ENCODE assay signal across 8 mouse cellular contexts in genomic region chr3:69316391-69317195, GRCm38 (mm10). TPM values are rescaled to one million over a fixed set of nuclear protein-coding genes. Genes with fewer than 3 reads are reported as not detected.
DNase-seq lines count a peak whose midpoint lies in the region; ATAC-seq and TF ChIP-seq lines count a peak whose summit lies in the region.

Ppm1l (plus strand) TSS chr3:69316861.

- H3K36me3 ChIP-seq in C2C12 (ENCODE audit: control insufficient read depth, insufficient read depth): no peaks in the 10 kb centered on the region
- H3K36me3 ChIP-seq in erythroblast, embryonic 14.5 days (ENCODE audit: control insufficient read depth): peaks cover 3% of the 10 kb centered on the region
- H3K36me3 ChIP-seq in heart, embryonic 12.5 days: no peaks in the 10 kb centered on the region
- no peaks in the 10 kb centered on the region for H3K36me3 ChIP-seq in kidney, embryonic 16.5 days (ENCODE audit: insufficient read depth, low read length)

- H3K9me3 ChIP-seq in erythroblast, embryonic 14.5 days (ENCODE audit: control insufficient read depth, low read length): no peaks in the 10 kb centered on the region
- no peaks in the 10 kb centered on the region for H3K9me3 ChIP-seq in heart, embryonic 12.5 days (replicated peaks)
- no peaks in the 10 kb centered on the region for H3K9me3 ChIP-seq in kidney, embryonic 16.5 days (ENCODE audit: low read length)

- TF ChIP-seq CTCF in C2C12 (IDR thresholded peaks at IDR 0.05; ENCODE audit: control insufficient read depth, insufficient read depth, insufficient read length): no peak

- H3K4me2 ChIP-seq in heart, embryonic 12.5 days: peak within 1 kb of the TSS; percentile 94
- peak within 1 kb of the TSS; percentile 71 for H3K4me2 ChIP-seq in kidney, embryonic 16.5 days (replicated peaks; ENCODE audit: low read depth, low read length)

- H3K79me2 ChIP-seq in C2C12 (ENCODE audit: control insufficient read depth, insufficient read depth): peaks cover 28% of the 10 kb centered on the region

- peaks cover 5% of the 10 kb centered on the region for H3K79me3 ChIP-seq in C2C12 (ENCODE audit: low read depth)

- ATAC-seq in heart, embryonic 12.5 days (ENCODE audit: insufficient number of reproducible peaks, low FRiP score): peak; percentile 98
- ATAC-seq in kidney, embryonic 16.5 days (ENCODE audit: low FRiP score, low TSS enrichment): peak; percentile 98

- WGBS in heart, embryonic 12.5 days: under 1% methylated on average over 68 of the region's 80 CpGs
- under 1% methylated on average over 68 of the region's 80 CpGs for WGBS in kidney, embryonic 16.5 days

- DNase-seq in brain, embryonic 18.5 days (ENCODE audit: low read depth, low spot score): peak; percentile 91
- DNase-seq in liver: peak; percentile 98
- peak; percentile 73 to 87 for DNase-seq in monocyte, adult 2 months (ENCODE audit: low read depth in 1 of 2, low spot score in 2 of 2)
- DNase-seq in spleen, postnatal 14 days (ENCODE audit: low spot score in 2 of 2): peak; percentile 79 to 82

- H3ac ChIP-seq in C2C12 (ENCODE audit: control insufficient read depth, insufficient read length, low read depth): peak within 1 kb of the TSS; percentile 74

- peak within 1 kb of the TSS; percentile 90 for H3K9ac ChIP-seq in heart, embryonic 12.5 days
- peak within 1 kb of the TSS; percentile 87 for H3K9ac ChIP-seq in kidney, embryonic 16.5 days (replicated peaks; ENCODE audit: low read length)

- no peaks in the 10 kb centered on the region for H3K27me3 ChIP-seq in C2C12 (ENCODE audit: control insufficient read depth, insufficient read depth, insufficient read length)
- H3K27me3 ChIP-seq in erythroblast, embryonic 14.5 days (ENCODE audit: control insufficient read depth): peaks cover 11% of the 10 kb centered on the region
- no peaks in the 10 kb centered on the region for H3K27me3 ChIP-seq in heart, embryonic 12.5 days (replicated peaks)
- H3K27me3 ChIP-seq in kidney, embryonic 16.5 days (ENCODE audit: insufficient read depth, low read length): no peaks in the 10 kb centered on the region

- peak within 1 kb of the TSS; percentile 78 for H3K27ac ChIP-seq in heart, embryonic 12.5 days (ENCODE audit: poor library complexity, severe bottlenecking)
- H3K27ac ChIP-seq in kidney, embryonic 16.5 days (ENCODE audit: low read length): peak within 1 kb of the TSS; percentile 55

- H3K4me1 ChIP-seq in erythroblast, embryonic 14.5 days (ENCODE audit: control insufficient read depth): peaks cover 55% of the 10 kb centered on the region
- peaks cover 15% of the 10 kb centered on the region for H3K4me1 ChIP-seq in heart, embryonic 12.5 days (replicated peaks)
- H3K4me1 ChIP-seq in kidney, embryonic 16.5 days (ENCODE audit: insufficient read depth, low read length): peaks cover 20% of the 10 kb centered on the region

- peak within 1 kb of the TSS; percentile 59 for H3K4me3 ChIP-seq in C2C12 (ENCODE audit: insufficient read depth, poor library complexity, severe bottlenecking)
- H3K4me3 ChIP-seq in erythroblast, embryonic 14.5 days (replicated peaks): peak within 1 kb of the TSS; percentile 87
- H3K4me3 ChIP-seq in heart, embryonic 12.5 days: peak within 1 kb of the TSS; percentile 81
- peak within 1 kb of the TSS; percentile 64 for H3K4me3 ChIP-seq in kidney, embryonic 16.5 days (ENCODE audit: low read length)

TF ChIP-seq in C2C12, 6 proteins besides CTCF, POLR2A, EP300 and RAD21:
- TF ChIP-seq MAX (IDR thresholded peaks at IDR 0.05) (peak; percentile 81), FOSL1 (IDR thresholded peaks at IDR 0.05; ENCODE audit: insufficient read depth, low read length, poor library complexity, severe bottlenecking) (no peak), CEBPB (IDR thresholded peaks at IDR 0.05; ENCODE audit: low read depth) (no peak), MYOD1 (IDR thresholded peaks at IDR 0.05; ENCODE audit: control insufficient read depth, insufficient read length, low read depth) (no peak), USF1 (IDR thresholded peaks at IDR 0.05; ENCODE audit: low read depth) (peak; percentile 45), MYOG (IDR thresholded peaks at IDR 0.05; ENCODE audit: control insufficient read depth, extremely low read depth, insufficient read length) (no peak)

RNA-seq across cellular contexts. Expression of gene Ppm1l, which starts in this region (rescaled TPM):
- polyA plus RNA-seq in C2C12 (2012; fragmentation: generic; extraction: Trizol): 3.7 TPM
- polyA plus RNA-seq in erythroblast, embryonic 14.5 days (2012): 0.17 and 0.28 TPM in 2 replicates
- polyA plus RNA-seq in heart, embryonic 12.5 days (2016; fragmentation: Nextera tagmentation; extraction: Ambion mirVana): 9.8 and 11.8 TPM in 2 replicates
- polyA plus RNA-seq in kidney, embryonic 16.5 days (2015; fragmentation: Nextera tagmentation; extraction: Ambion mirVana): 5.7 and 6.0 TPM in 2 replicates

Comparison
In these comparisons a context has a peak if more than half of its experiments do, and no peak if none do; other contexts are left out.
1. Peak in every context shown above with its lines: DNase-seq, ATAC-seq, H3K4me3 ChIP-seq and H3K27ac ChIP-seq.